Mouse (Mus musculus) natural killer cell, adult 2 months (primary cell): ENCODE data around the gene Pdrg1.

Source experiments
- DNase-seq, 2 experiments: peaks; one replicate each; pipeline ENCODE4 v3.0.0; 2022; ENCODE audit warnings: low spot score in 2 of 2

The Pdrg1 gene

GRCm38 (mm10) chr2:153031126-153032082 is 16.2 kb upstream of the Pdrg1 start, which contains the start of gene Xkr7:
Gene Xkr7, plus strand, starts transcription at chr2:153031852.
- DNase-seq, result no peak

GRCm38 (mm10) chr2:153030422-153030821 is 15.2 kb upstream of the Pdrg1 start:
- no peak for DNase-seq

GRCm38 (mm10) chr2:153027501-153027900 is 12.3 kb upstream of the Pdrg1 start:
- no peak for DNase-seq

- no peak for DNase-seq
Measured at GRCm38 (mm10) chr2:153026052-153026451, 10.8 kb upstream of the Pdrg1 start.

GRCm38 (mm10) chr2:153022855-153023254 is 7.6 kb upstream of the Pdrg1 start:
- no peak for DNase-seq

- no peak for DNase-seq
Measured at GRCm38 (mm10) chr2:153021163-153021562, 5.9 kb upstream of the Pdrg1 start.

GRCm38 (mm10) chr2:153019355-153019754 is 4.1 kb upstream of the Pdrg1 start:
- no peak for DNase-seq

- DNase-seq, result no peak
Measured at GRCm38 (mm10) chr2:153016786-153017185, 1.6 kb upstream of the Pdrg1 start.

GRCm38 (mm10) chr2:153015804-153016203 is 577 bp upstream of the Pdrg1 start:
- no peak for DNase-seq

- DNase-seq, result no peak
Measured at GRCm38 (mm10) chr2:153013724-153014515, 1.3 kb downstream of the Pdrg1 start.

GRCm38 (mm10) chr2:153009192-153009973 is 5.8 kb downstream of the Pdrg1 start:
- DNase-seq, result no peak

GRCm38 (mm10) chr2:153005981-153006380 is 9.2 kb downstream of the Pdrg1 start:
- DNase-seq, result no peak

- DNase-seq, result no peak
Measured at GRCm38 (mm10) chr2:153003681-153004338, 11.4 kb downstream of the Pdrg1 start.

GRCm38 (mm10) chr2:153002492-153003248 is 12.6 kb downstream of the Pdrg1 start:
- DNase-seq, result no peak

GRCm38 (mm10) chr2:152997046-152997445 is 18.2 kb downstream of the Pdrg1 start:
- no peak for DNase-seq

- no peak for DNase-seq
Measured at GRCm38 (mm10) chr2:152991529-152991928, 23.7 kb downstream of the Pdrg1 start.

GRCm38 (mm10) chr2:152985582-152985981 is 29.6 kb downstream of the Pdrg1 start:
- no peak for DNase-seq

GRCm38 (mm10) chr2:152976991-152977390 is 38.2 kb downstream of the Pdrg1 start:
- DNase-seq, result no peak

GRCm38 (mm10) chr2:152965555-152965954 is 49.7 kb downstream of the Pdrg1 start:
- DNase-seq, result no peak

- DNase-seq, result peak; percentile 26 to 43
Measured at GRCm38 (mm10) chr2:152962091-152962793, 53.0 kb downstream of the Pdrg1 start, which contains the start of gene Ttll9. Gene Ttll9, plus strand, starts transcription at chr2:152962485.
